24 mouse cellular contexts compared by ENCODE assay signal in the genomic region with DNA sequence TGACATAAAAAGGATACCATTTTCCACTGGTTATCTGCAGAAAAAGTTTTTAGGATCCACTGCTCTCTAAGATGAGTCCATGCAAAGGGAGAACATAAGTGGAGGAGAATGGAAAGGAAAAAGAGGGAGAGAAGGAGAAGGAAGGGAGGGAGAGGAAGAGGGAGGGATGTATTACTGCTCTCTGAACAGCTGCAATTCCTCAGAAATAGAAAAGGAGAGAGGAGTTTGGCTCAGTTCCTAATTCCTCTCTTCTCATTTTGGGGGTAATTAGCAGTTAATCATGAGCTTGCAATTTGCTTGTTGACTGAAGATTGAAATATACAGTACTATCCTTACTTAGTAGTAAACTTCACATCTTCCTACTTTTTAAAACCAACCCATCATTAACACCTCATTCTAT.
"Had no signal": no experiment of that assay in that cellular context is flagged by ENCODE, and none has a peak within 500 bp of the region (broad histone marks: within the 10 kb centered on the region; RNA-seq: fewer than 3 reads in every experiment).

No protein-coding gene starts in this region.

- H3K4me2 ChIP-seq: heart, embryonic 11.5 days; heart, embryonic 13.5 days; heart, embryonic 15.5 days; hindbrain, embryonic 13.5 days; hindbrain, embryonic 15.5 days; limb, embryonic 13.5 days; limb, embryonic 15.5 days; liver, embryonic 12.5 days had no signal

- ATAC-seq: hindbrain, postnatal 0 days; intestine, embryonic 16.5 days; liver, embryonic 12.5 days had no signal

- H3K4me1 ChIP-seq: heart, embryonic 13.5 days; heart, embryonic 15.5 days; hindbrain, embryonic 13.5 days; hindbrain, embryonic 15.5 days; limb, embryonic 13.5 days; limb, embryonic 15.5 days; liver, embryonic 12.5 days had no signal

- H3K27me3 ChIP-seq: heart, embryonic 13.5 days; heart, embryonic 15.5 days; hindbrain, embryonic 13.5 days; hindbrain, embryonic 15.5 days; limb, embryonic 13.5 days; limb, embryonic 15.5 days; liver, embryonic 12.5 days had no signal

- DNase-seq: gastrocnemius, adult 2 months; gastrocnemius, postnatal 10 days; gastrocnemius, postnatal 25 days; heart, adult 18-20 months; heart, postnatal 14 days; heart, postnatal 36 days; kidney, adult 11 months; kidney, adult 2 months; kidney, adult 9 months; kidney, postnatal 14 days; kidney, postnatal 36 days; layer of hippocampus, adult 9-11 months; layer of hippocampus, postnatal 36 days; left cerebral cortex, postnatal 4 days had no signal

- H3K9me3 ChIP-seq: heart, embryonic 13.5 days; heart, embryonic 15.5 days; hindbrain, embryonic 13.5 days; hindbrain, embryonic 15.5 days; limb, embryonic 13.5 days; limb, embryonic 15.5 days; liver, embryonic 12.5 days had no signal

- H3K27ac ChIP-seq: gastrocnemius, adult 2 months; heart, embryonic 13.5 days; heart, embryonic 15.5 days; hindbrain, embryonic 13.5 days; hindbrain, embryonic 15.5 days; hindbrain, postnatal 0 days; limb, embryonic 13.5 days; limb, embryonic 15.5 days; liver, embryonic 12.5 days had no signal

- H3K36me3 ChIP-seq: heart, embryonic 13.5 days; heart, embryonic 15.5 days; hindbrain, embryonic 13.5 days; hindbrain, embryonic 15.5 days; limb, embryonic 13.5 days; limb, embryonic 15.5 days; liver, embryonic 12.5 days had no signal

- H3K9ac ChIP-seq: heart, embryonic 13.5 days; heart, embryonic 15.5 days; hindbrain, embryonic 13.5 days; hindbrain, embryonic 15.5 days; limb, embryonic 13.5 days; limb, embryonic 15.5 days; liver, embryonic 12.5 days had no signal

- H3K4me3 ChIP-seq: gastrocnemius, adult 2 months; heart, embryonic 13.5 days; heart, embryonic 15.5 days; hindbrain, embryonic 13.5 days; hindbrain, embryonic 15.5 days; limb, embryonic 13.5 days; limb, embryonic 15.5 days; liver, embryonic 12.5 days had no signal
